Mouse (Mus musculus): Measurements from ENCODE around the gene Itsn2.

- TF ChIP-seq FLI1 (IDR thresholded peaks at IDR 0.05; ENCODE audit: low read length) (no peak), GATA1 (IDR thresholded peaks at IDR 0.05; ENCODE audit: borderline replicate concordance, low read length) (no peak)
Measured at GRCm38 (mm10) chr12:4708296-4708695, 115.9 kb downstream of the Itsn2 start.
